Mouse (Mus musculus) liver, embryonic 16.5 days (tissue): ENCODE measurements around the gene Fmnl1. TPM values are rescaled to one million over a fixed set of nuclear protein-coding genes. Genes with fewer than 3 reads are reported as not detected.

Experiments
- polyA plus RNA-seq: library from polyadenylated mRNA; unstranded; fragments of >200 nt; fragmentation: Nextera tagmentation; extraction: Ambion mirVana; gene quantifications from 2 replicates; pipeline ENCODE4 v1.2.1, GENCODE M21; 2015

Gene Fmnl1
- polyA plus RNA-seq, 1 experiment from 2014 or later: 6.3 TPM

Other genes starting within 250 kb of the Fmnl1 start
- 10.9 and 11.0 TPM in 2 replicates for gene Kif18b, start 246.0 kb upstream of the Fmnl1 start, polyA plus RNA-seq
- 0.13 TPM in 1 of 2 replicates, not detected in the other for gene C1ql1, start 224.4 kb upstream of the Fmnl1 start, polyA plus RNA-seq
- gene Nmt1, start 142.9 kb upstream of the Fmnl1 start, polyA plus RNA-seq: 32.1 and 36.6 TPM in 2 replicates
- gene Dcakd, start 142.8 kb upstream of the Fmnl1 start, polyA plus RNA-seq: 22.9 and 29.0 TPM in 2 replicates
- 0.40 and 0.58 TPM in 2 replicates for gene Plcd3, start 69.4 kb upstream of the Fmnl1 start, polyA plus RNA-seq
- gene Acbd4, start 69.4 kb upstream of the Fmnl1 start, polyA plus RNA-seq: 51.3 and 54.4 TPM in 2 replicates
- gene Hexim1, start 54.9 kb upstream of the Fmnl1 start, polyA plus RNA-seq: 1.7 and 1.9 TPM in 2 replicates
- gene Hexim2, start 38.7 kb upstream of the Fmnl1 start, polyA plus RNA-seq: 5.2 and 5.7 TPM in 2 replicates
- not detected in 2 replicates for gene 1700023F06Rik, start 37.5 kb downstream of the Fmnl1 start, polyA plus RNA-seq
- not detected in 2 replicates for gene Spata32, start 47.3 kb downstream of the Fmnl1 start, polyA plus RNA-seq
- gene Map3k14, start 96.4 kb downstream of the Fmnl1 start, polyA plus RNA-seq: 0.56 and 0.64 TPM in 2 replicates
- gene Arhgap27, start 192.6 kb downstream of the Fmnl1 start, polyA plus RNA-seq: 2.2 and 3.8 TPM in 2 replicates
- 3.8 and 4.1 TPM in 2 replicates for gene Plekhm1, start 241.6 kb downstream of the Fmnl1 start, polyA plus RNA-seq